Mouse (Mus musculus) bone marrow, adult 2 months (tissue): ENCODE data around the gene Nfia. TPM values are rescaled to one million over a fixed set of nuclear protein-coding genes. Genes with fewer than 3 reads are reported as not detected.

Source experiments
- H3K27ac ChIP-seq: fragments of 200-500 bp; 2 replicates; pipeline ENCODE4 v1.5.1; 2012; ENCODE audit warnings: low read depth, mild to moderate bottlenecking, control low read depth, inconsistent platforms, low read length; ENCODE audit not compliant: control insufficient read depth, poor library complexity, insufficient read depth
- H3K4me1 ChIP-seq: fragments of 200-500 bp; 2 replicates; pipeline ENCODE4 v1.6.1; 2011; ENCODE audit warnings: low read length; ENCODE audit not compliant: control insufficient read depth, insufficient read depth
- H3K4me3 ChIP-seq: fragments of 200-500 bp; replicated peaks from 2 replicates; pipeline ENCODE3; 2011; ENCODE audit warnings: mild to moderate bottlenecking, low read depth, low read length, control low read depth; ENCODE audit not compliant: control insufficient read depth
- CTCF ChIP-seq: fragments of 200-500 bp; IDR thresholded peaks from 2 replicates; pipeline ENCODE4 v1.5.1; 2011; ENCODE audit warnings: low read length, control low read depth; ENCODE audit not compliant: control insufficient read depth, insufficient read depth
- POLR2A ChIP-seq: fragments of 200-500 bp; IDR thresholded peaks from 2 replicates; pipeline ENCODE4 v1.6.1; 2011; ENCODE audit warnings: low read depth, mild to moderate bottlenecking, control low read depth, low read length, borderline replicate concordance; ENCODE audit not compliant: control insufficient read depth
- WGBS: fragments of 180-500 bp; shearing (Covaris S2); methylation state at CpG from one replicate; pipeline ENCODE4 v1.1.7; 2018; 5-methylcytosine and 5-hydroxymethylcytosine counted together
- polyA plus RNA-seq: library from polyadenylated mRNA; stranded (reverse); fragments of >200 nt; gene quantifications from 2 replicates; pipeline ENCODE4 v1.2.4, GENCODE M21; 2011; ENCODE audit warnings: low replicate concordance; ENCODE audit not compliant: missing spikeins, insufficient read depth, insufficient read length

The Nfia gene
- 5.8 and 6.1 TPM in 2 replicates for polyA plus RNA-seq

GRCm38 (mm10) chr4:97772641-97773040, at the start of gene Nfia:
Nfia (plus strand) TSS chr4:97772734.
- peak within 1 kb of the TSS; percentile 75 for H3K27ac ChIP-seq
- WGBS = under 1% methylated on average over 9 of the region's 9 CpGs
- no peaks in the 10 kb centered on the region; the same call in 1 of the 2 replicates for H3K4me1 ChIP-seq
- TF ChIP-seq CTCF = no peak
- TF ChIP-seq POLR2A = no peak
- peak within 1 kb of the TSS; percentile 83 for H3K4me3 ChIP-seq

- Histone ChIP-seq H3K4me3 (no peak overlapping the region), H3K27ac (no peak overlapping the region), H3K4me1 (no peaks in the 10 kb centered on the region)
- no peak for TF ChIP-seq CTCF
- TF ChIP-seq POLR2A = no peak
- WGBS = 81% methylated on average over 6 of the region's 6 CpGs
Measured at GRCm38 (mm10) chr4:97723374-97723773, 49.2 kb upstream of the Nfia start.

GRCm38 (mm10) chr4:97728520-97728919, 44.0 kb upstream of the Nfia start:
- Histone ChIP-seq H3K4me1 (no peaks in the 10 kb centered on the region), H3K27ac (no peak overlapping the region), H3K4me3 (no peak overlapping the region)
- WGBS = 58% methylated on average over 4 of the region's 4 CpGs
- TF ChIP-seq CTCF (no peak), POLR2A (no peak)

GRCm38 (mm10) chr4:97729999-97730398, 42.5 kb upstream of the Nfia start:
- 92% methylated on average over 6 of the region's 6 CpGs for WGBS
- H3K4me1 ChIP-seq = no peaks in the 10 kb centered on the region
- no peak overlapping the region for H3K4me3 ChIP-seq
- no peak overlapping the region for H3K27ac ChIP-seq
- TF ChIP-seq CTCF = no peak
- TF ChIP-seq POLR2A = no peak

- WGBS = 55% methylated on average over 3 of the region's 3 CpGs
- no peak for TF ChIP-seq POLR2A
- TF ChIP-seq CTCF = no peak
- H3K4me3 ChIP-seq = no peak overlapping the region
Measured at GRCm38 (mm10) chr4:97730416-97730815, 42.1 kb upstream of the Nfia start.

GRCm38 (mm10) chr4:97733392-97733791, 39.1 kb upstream of the Nfia start:
- Histone ChIP-seq H3K4me1 (no peaks in the 10 kb centered on the region), H3K4me3 (no peak overlapping the region), H3K27ac (no peak overlapping the region)
- 34% methylated on average over 1 of the region's 1 CpGs for WGBS
- TF ChIP-seq POLR2A (no peak), CTCF (no peak)

More at GRCm38 (mm10) chr4:97730416-97730815, 42.1 kb upstream of the Nfia start:
- no peaks in the 10 kb centered on the region for H3K4me1 ChIP-seq
- no peak overlapping the region for H3K27ac ChIP-seq

- no peak overlapping the region for H3K27ac ChIP-seq
- WGBS = 83% methylated on average over 5 of the region's 5 CpGs
- H3K4me3 ChIP-seq = no peak overlapping the region
- H3K4me1 ChIP-seq = no peaks in the 10 kb centered on the region
- TF ChIP-seq POLR2A (no peak), CTCF (no peak)
Measured at GRCm38 (mm10) chr4:97743932-97744331, 28.6 kb upstream of the Nfia start.

- Histone ChIP-seq H3K4me1 (no peaks in the 10 kb centered on the region), H3K4me3 (no peak overlapping the region), H3K27ac (no peak overlapping the region)
- TF ChIP-seq CTCF (peak; percentile 59; the same call in 1 of the 2 replicates), POLR2A (no peak)
- 10% methylated on average over 32 of the region's 32 CpGs for WGBS
Measured at GRCm38 (mm10) chr4:97745296-97746105, 27.0 kb upstream of the Nfia start.
